Mouse (Mus musculus): ENCODE results near the gene Bcl2l2. TPM values are rescaled to one million over a fixed set of nuclear protein-coding genes. Genes with fewer than 3 reads are reported as not detected.

Gene Bcl2l2
- polyA plus RNA-seq, 1 experiment from 2014 or later = 4.6 TPM

GRCm38 (mm10) chr14:54894296-54895151, 11.3 kb downstream of the Bcl2l2 start:
- H3K4me1 ChIP-seq = peaks cover 10% of the 10 kb centered on the region; the same call in 1 of the 2 replicates

GRCm38 (mm10) chr14:54897445-54897844, 14.3 kb downstream of the Bcl2l2 start:
- Histone ChIP-seq H3K4me3 (no peak overlapping the region), H3K9me3 (no peaks in the 10 kb centered on the region), H3K27me3 (no peaks in the 10 kb centered on the region), H3K36me3 (peaks cover 29% of the 10 kb centered on the region), H3K4me1 (peaks cover 10% of the 10 kb centered on the region; the same call in 1 of the 2 replicates), H3K4me2 (no peak overlapping the region), H3K9ac (no peak overlapping the region), H3K27ac (no peak overlapping the region)
- WGBS = 39% methylated on average over 2 of the region's 2 CpGs
- no peak for ATAC-seq (ENCODE audit: insufficient number of reproducible peaks, insufficient read depth, low FRiP score, low TSS enrichment, low read depth)

More at GRCm38 (mm10) chr14:54894296-54895151, 11.3 kb downstream of the Bcl2l2 start:
- Histone ChIP-seq H3K27ac (peak overlapping the region; percentile 93), H3K9me3 (no peaks in the 10 kb centered on the region), H3K36me3 (peaks cover 29% of the 10 kb centered on the region), H3K27me3 (no peaks in the 10 kb centered on the region), H3K9ac (peak overlapping the region; percentile 98), H3K4me2 (peak overlapping the region; percentile 68), H3K4me3 (peak overlapping the region; percentile 89)
- WGBS = under 1% methylated on average over 54 of the region's 54 CpGs
- peak; percentile 46 for ATAC-seq (ENCODE audit: insufficient number of reproducible peaks, insufficient read depth, low FRiP score, low TSS enrichment, low read depth)

GRCm38 (mm10) chr14:54900383-54900782, 17.2 kb downstream of the Bcl2l2 start:
- peaks cover 42% of the 10 kb centered on the region for H3K36me3 ChIP-seq
- H3K4me1 ChIP-seq = peaks cover 4% of the 10 kb centered on the region; the same call in 1 of the 2 replicates
- peak overlapping the region; percentile 28; the same call in 1 of the 2 replicates for H3K27ac ChIP-seq
- WGBS = 0% methylated on average over 3 of the region's 3 CpGs
- no peaks in the 10 kb centered on the region for H3K9me3 ChIP-seq
- H3K9ac ChIP-seq = no peak overlapping the region
- H3K4me2 ChIP-seq = no peak overlapping the region
- H3K27me3 ChIP-seq = no peaks in the 10 kb centered on the region
- no peak for ATAC-seq (ENCODE audit: insufficient number of reproducible peaks, insufficient read depth, low FRiP score, low TSS enrichment, low read depth)
- H3K4me3 ChIP-seq = no peak overlapping the region

- H3K9ac ChIP-seq = no peak overlapping the region
These were observed 20.5 kb downstream of the Bcl2l2 start for GRCm38 (mm10) chr14:54903641-54904040.

GRCm38 (mm10) chr14:54908682-54909081, 25.5 kb downstream of the Bcl2l2 start:
- H3K4me2 ChIP-seq = no peak overlapping the region
- H3K4me1 ChIP-seq = peaks cover 37% of the 10 kb centered on the region
- H3K27ac ChIP-seq = no peak overlapping the region
- H3K9me3 ChIP-seq = no peaks in the 10 kb centered on the region
- ATAC-seq (ENCODE audit: insufficient number of reproducible peaks, insufficient read depth, low FRiP score, low TSS enrichment, low read depth) = no peak
- peak overlapping the region; percentile 27; the same call in 1 of the 2 replicates for H3K9ac ChIP-seq
- 78% methylated on average over 7 of the region's 7 CpGs for WGBS
- no peaks in the 10 kb centered on the region for H3K27me3 ChIP-seq
- H3K36me3 ChIP-seq = peaks cover 70% of the 10 kb centered on the region
- no peak overlapping the region for H3K4me3 ChIP-seq

More at GRCm38 (mm10) chr14:54903641-54904040, 20.5 kb downstream of the Bcl2l2 start:
- Histone ChIP-seq H3K4me3 (no peak overlapping the region), H3K4me1 (peaks cover 10% of the 10 kb centered on the region), H3K27me3 (no peaks in the 10 kb centered on the region), H3K4me2 (no peak overlapping the region), H3K27ac (no peak overlapping the region), H3K36me3 (peaks cover 45% of the 10 kb centered on the region), H3K9me3 (no peaks in the 10 kb centered on the region)
- no peak for ATAC-seq (ENCODE audit: insufficient number of reproducible peaks, insufficient read depth, low FRiP score, low TSS enrichment, low read depth)
- 79% methylated on average over 4 of the region's 4 CpGs for WGBS

- peak; percentile 33 for ATAC-seq (ENCODE audit: insufficient number of reproducible peaks, insufficient read depth, low FRiP score, low TSS enrichment, low read depth)
- Histone ChIP-seq H3K9ac (peak overlapping the region; percentile 98), H3K9me3 (no peaks in the 10 kb centered on the region), H3K27ac (peak overlapping the region; percentile 89), H3K4me2 (peak overlapping the region; percentile 83), H3K4me1 (peaks cover 39% of the 10 kb centered on the region), H3K36me3 (peaks cover 58% of the 10 kb centered on the region), H3K27me3 (no peaks in the 10 kb centered on the region), H3K4me3 (peak overlapping the region; percentile 95)
- WGBS = 3% methylated on average over 66 of the region's 69 CpGs
These were observed 29.1 kb downstream of the Bcl2l2 start for GRCm38 (mm10) chr14:54912109-54912850.

GRCm38 (mm10) chr14:54912886-54913285, 29.7 kb downstream of the Bcl2l2 start, which contains the start of gene Slc22a17:
Gene Slc22a17 (minus strand): TSS chr14:54913132.
- Histone ChIP-seq H3K36me3 (peaks cover 58% of the 10 kb centered on the region), H3K4me2 (peak within 1 kb of the TSS; percentile 83), H3K27ac (peak within 1 kb of the TSS; percentile 89), H3K27me3 (no peaks in the 10 kb centered on the region), H3K4me3 (peak within 1 kb of the TSS; percentile 95), H3K9me3 (no peaks in the 10 kb centered on the region), H3K4me1 (peaks cover 35% of the 10 kb centered on the region), H3K9ac (peak within 1 kb of the TSS; percentile 98)
- WGBS = 0% methylated on average over 28 of the region's 28 CpGs
- peak; percentile 88 for ATAC-seq (ENCODE audit: insufficient number of reproducible peaks, insufficient read depth, low FRiP score, low TSS enrichment, low read depth)

GRCm38 (mm10) chr14:54913343-54913742, 30.2 kb downstream of the Bcl2l2 start:
- peak overlapping the region; percentile 83 for H3K4me2 ChIP-seq

GRCm38 (mm10) chr14:54920076-54920685, 37.0 kb downstream of the Bcl2l2 start:
- Histone ChIP-seq H3K27ac (no peak overlapping the region), H3K4me2 (no peak overlapping the region), H3K4me3 (no peak overlapping the region), H3K4me1 (peaks cover 17% of the 10 kb centered on the region), H3K27me3 (no peaks in the 10 kb centered on the region), H3K9me3 (peaks cover 18% of the 10 kb centered on the region), H3K9ac (peak overlapping the region; percentile 36; the same call in 1 of the 2 replicates), H3K36me3 (peaks cover 78% of the 10 kb centered on the region)
- ATAC-seq (ENCODE audit: insufficient number of reproducible peaks, insufficient read depth, low FRiP score, low TSS enrichment, low read depth) = no peak
- 93% methylated on average over 16 of the region's 16 CpGs for WGBS

More at GRCm38 (mm10) chr14:54913343-54913742, 30.2 kb downstream of the Bcl2l2 start:
- Histone ChIP-seq H3K9ac (peak overlapping the region; percentile 98), H3K27ac (peak overlapping the region; percentile 89), H3K4me1 (peaks cover 32% of the 10 kb centered on the region), H3K9me3 (no peaks in the 10 kb centered on the region), H3K36me3 (peaks cover 58% of the 10 kb centered on the region), H3K27me3 (no peaks in the 10 kb centered on the region), H3K4me3 (peak overlapping the region; percentile 95)
- 15% methylated on average over 10 of the region's 10 CpGs for WGBS
- ATAC-seq (ENCODE audit: insufficient number of reproducible peaks, insufficient read depth, low FRiP score, low TSS enrichment, low read depth) = no peak

- peaks cover 45% of the 10 kb centered on the region for H3K4me1 ChIP-seq
- H3K27ac ChIP-seq = peak overlapping the region; percentile 100
- H3K27me3 ChIP-seq = no peaks in the 10 kb centered on the region
- H3K4me2 ChIP-seq = peak overlapping the region; percentile 92
- H3K36me3 ChIP-seq = peaks cover 34% of the 10 kb centered on the region
- H3K4me3 ChIP-seq = peak overlapping the region; percentile 65
- H3K9me3 ChIP-seq = peaks cover 18% of the 10 kb centered on the region
- 8% methylated on average over 7 of the region's 7 CpGs for WGBS
- H3K9ac ChIP-seq = peak overlapping the region; percentile 97
- peak; percentile 56; the same call in 1 of the 2 replicates for ATAC-seq (ENCODE audit: insufficient number of reproducible peaks, insufficient read depth, low FRiP score, low TSS enrichment, low read depth)
These were observed 41.6 kb downstream of the Bcl2l2 start for GRCm38 (mm10) chr14:54924641-54925348.

Data from embryonic facial prominence, embryonic 13.5 days (tissue).